Mouse (Mus musculus) heart, postnatal 0 days (tissue): ENCODE measurements around the gene Zfyve26.

Source experiments
- CTCF ChIP-seq: IDR thresholded peaks from 2 replicates; pipeline ENCODE4 v1.5.1; 2016; ENCODE audit warnings: antibody characterized with exemption, control low read depth, low read depth
- EP300 ChIP-seq: IDR thresholded peaks from 2 replicates; pipeline ENCODE4 v1.6.1; 2016; ENCODE audit warnings: antibody characterized with exemption, low read depth

- no peak for TF ChIP-seq CTCF
- TF ChIP-seq EP300, result no peak
Observed at GRCm38 (mm10) chr12:79242921-79243320, 53.2 kb downstream of the Zfyve26 start.
